Mouse (Mus musculus): ENCODE data around the gene Ssty2. TPM values are rescaled to one million over a fixed set of nuclear protein-coding genes. Genes with fewer than 3 reads are reported as not detected.
"Not testable (repeated sequence)": the region's sequence is repeated elsewhere in the genome, so short reads cannot be mapped to it uniquely, and the experiment has no call there.

The Ssty2 gene
- not detected in 2 replicates for polyA plus RNA-seq (2016; fragmentation: Nextera tagmentation; extraction: Ambion mirVana)

- not testable (repeated sequence) for H3K27me3 ChIP-seq (ENCODE audit: poor library complexity, severe bottlenecking); H3K4me1 ChIP-seq; DNase-seq (ENCODE audit: extremely low spot score, low spot score); H3K4me3 ChIP-seq; H3K36me3 ChIP-seq (replicated peaks); H3K9me3 ChIP-seq; H3K27ac ChIP-seq
- no CpG with 5 or more reads among the region's 4 CpGs for WGBS
Measured at GRCm38 (mm10) chrY:67047972-67048371, at the start of gene Ssty2. Gene Ssty2, minus strand, starts transcription at chrY:67048072.

Data from forebrain, embryonic 10.5 days (tissue).